Mouse (Mus musculus) embryonic facial prominence, embryonic 14.5 days (tissue): ENCODE measurements around the gene Gsc2. TPM values are rescaled to one million over a fixed set of nuclear protein-coding genes. Genes with fewer than 3 reads are reported as not detected.
A peak's percentile ranks its signal among the peaks of the same experiment; 100 is the strongest.

ENCODE experiments used
- ATAC-seq: fragments of 200-750 bp; cut with Nextera tagmentation; 2 replicates; pipeline ENCODE4 v1.8.0; 2017; ENCODE audit warnings: low read depth, moderate number of reproducible peaks, moderate TSS enrichment
- DNase-seq: peaks from one replicate; pipeline ENCODE4 v3.0.0-alpha.2; 2015; ENCODE audit warnings: low spot score
- H3K27ac ChIP-seq: fragments of 300-500 bp; sonication (generic); replicated peaks from 2 replicates; pipeline ENCODE4 v1.5.1; 2014; ENCODE audit warnings: low read depth, mild to moderate bottlenecking, low read length, moderate library complexity
- H3K27me3 ChIP-seq: fragments of 300-500 bp; sonication (generic); replicated peaks from 2 replicates; pipeline ENCODE4 v1.6.1; 2014; ENCODE audit warnings: low read length; ENCODE audit not compliant: control insufficient read depth, insufficient read depth
- H3K36me3 ChIP-seq: fragments of 300-500 bp; sonication (generic); 2 replicates; pipeline ENCODE4 v1.6.1; 2014; ENCODE audit warnings: low read length, mixed read lengths; ENCODE audit not compliant: control insufficient read depth, insufficient read depth
- H3K4me1 ChIP-seq: fragments of 300-500 bp; sonication (generic); 2 replicates; pipeline ENCODE4 v1.6.1; 2014; ENCODE audit warnings: antibody characterized with exemption, low read length; ENCODE audit not compliant: control insufficient read depth, insufficient read depth
- H3K4me2 ChIP-seq: fragments of 300-500 bp; sonication (generic); 2 replicates; pipeline ENCODE4 v1.6.1; 2014; ENCODE audit warnings: low read depth, mild to moderate bottlenecking, low read length, moderate library complexity, mixed read lengths
- H3K4me3 ChIP-seq: fragments of 300-500 bp; sonication (generic); 2 replicates; pipeline ENCODE4 v1.5.1; 2014; ENCODE audit warnings: low read depth, mild to moderate bottlenecking, low read length
- H3K9ac ChIP-seq: fragments of 300-500 bp; sonication (generic); 2 replicates; pipeline ENCODE4 v1.6.1; 2014; ENCODE audit warnings: low read depth, mild to moderate bottlenecking, low read length, moderate library complexity, mixed read lengths
- H3K9me3 ChIP-seq: fragments of 300-500 bp; sonication (generic); 2 replicates; pipeline ENCODE4 v1.6.1; 2016; ENCODE audit warnings: low read length; ENCODE audit not compliant: control insufficient read depth
- WGBS: fragments of 180-500 bp; shearing (Covaris S2); extraction: QIAGEN DNeasy Blood & Tissue Kit; methylation state at CpG from one replicate; pipeline ENCODE4 v1.1.7; 2014; 5-methylcytosine and 5-hydroxymethylcytosine counted together
- polyA plus RNA-seq: library from polyadenylated mRNA; unstranded; fragments of >200 nt; fragmentation: Nextera tagmentation; extraction: Ambion mirVana; gene quantifications from 2 replicates; pipeline ENCODE4 v1.2.1, GENCODE M21; 2014

Gene Gsc2
- polyA plus RNA-seq, 1 experiment from 2014 or later = not detected

- Histone ChIP-seq H3K9me3 (no peaks in the 10 kb centered on the region), H3K9ac (no peak overlapping the region)
- 56% methylated on average over 9 of the region's 9 CpGs for WGBS
Measured at GRCm38 (mm10) chr16:17939255-17939751, 24.4 kb upstream of the Gsc2 start.

GRCm38 (mm10) chr16:17938821-17939220 is 24.0 kb upstream of the Gsc2 start:
- 10% methylated on average over 7 of the region's 7 CpGs for WGBS
- H3K27me3 ChIP-seq = no peaks in the 10 kb centered on the region
- no peak overlapping the region for H3K4me2 ChIP-seq
- DNase-seq = peak; percentile 56
- H3K36me3 ChIP-seq = no peaks in the 10 kb centered on the region
- no peak overlapping the region for H3K27ac ChIP-seq
- H3K9me3 ChIP-seq = no peaks in the 10 kb centered on the region
- H3K9ac ChIP-seq = no peak overlapping the region
- no peaks in the 10 kb centered on the region for H3K4me1 ChIP-seq
- no peak overlapping the region for H3K4me3 ChIP-seq
- peak; percentile 90 for ATAC-seq

More at GRCm38 (mm10) chr16:17939255-17939751, 24.4 kb upstream of the Gsc2 start:
- no peak for DNase-seq
- H3K27me3 ChIP-seq = no peaks in the 10 kb centered on the region
- ATAC-seq = peak; percentile 22; the same call in 1 of the 2 replicates
- no peak overlapping the region for H3K4me3 ChIP-seq
- no peaks in the 10 kb centered on the region for H3K36me3 ChIP-seq
- no peak overlapping the region for H3K27ac ChIP-seq
- H3K4me1 ChIP-seq = no peaks in the 10 kb centered on the region
- no peak overlapping the region for H3K4me2 ChIP-seq

- H3K4me1 ChIP-seq = no peaks in the 10 kb centered on the region
- H3K9ac ChIP-seq = no peak overlapping the region
- no peaks in the 10 kb centered on the region for H3K36me3 ChIP-seq
- no peaks in the 10 kb centered on the region for H3K9me3 ChIP-seq
- no peak overlapping the region for H3K4me3 ChIP-seq
- DNase-seq (no peak), ATAC-seq (no peak)
- no peaks in the 10 kb centered on the region for H3K27me3 ChIP-seq
- 90% methylated on average over 7 of the region's 7 CpGs for WGBS
- H3K4me2 ChIP-seq = no peak overlapping the region
- no peak overlapping the region for H3K27ac ChIP-seq
Measured at GRCm38 (mm10) chr16:17938187-17938586, 23.3 kb upstream of the Gsc2 start.

GRCm38 (mm10) chr16:17936776-17937175 is 21.9 kb upstream of the Gsc2 start:
- Histone ChIP-seq H3K4me3 (no peak overlapping the region), H3K36me3 (no peaks in the 10 kb centered on the region), H3K27ac (no peak overlapping the region), H3K27me3 (no peaks in the 10 kb centered on the region), H3K4me1 (no peaks in the 10 kb centered on the region), H3K9ac (no peak overlapping the region), H3K4me2 (no peak overlapping the region), H3K9me3 (no peaks in the 10 kb centered on the region)
- ATAC-seq (no peak), DNase-seq (no peak)
- 76% methylated on average over 10 of the region's 10 CpGs for WGBS

- no peaks in the 10 kb centered on the region for H3K36me3 ChIP-seq
- WGBS = 57% methylated on average over 3 of the region's 3 CpGs
- no peaks in the 10 kb centered on the region for H3K9me3 ChIP-seq
- no peak overlapping the region for H3K4me2 ChIP-seq
- no peaks in the 10 kb centered on the region for H3K27me3 ChIP-seq
- H3K4me1 ChIP-seq = no peaks in the 10 kb centered on the region
- H3K4me3 ChIP-seq = no peak overlapping the region
- no peak for ATAC-seq
- no peak overlapping the region for H3K9ac ChIP-seq
- H3K27ac ChIP-seq = no peak overlapping the region
- DNase-seq = no peak
Measured at GRCm38 (mm10) chr16:17934445-17934910, 19.6 kb upstream of the Gsc2 start.

- Histone ChIP-seq H3K27me3 (no peaks in the 10 kb centered on the region), H3K9ac (no peak overlapping the region), H3K27ac (no peak overlapping the region), H3K4me2 (no peak overlapping the region), H3K36me3 (no peaks in the 10 kb centered on the region), H3K4me3 (no peak overlapping the region), H3K4me1 (no peaks in the 10 kb centered on the region), H3K9me3 (no peaks in the 10 kb centered on the region)
- ATAC-seq = no peak
- WGBS = 68% methylated on average over 9 of the region's 9 CpGs
- DNase-seq = no peak
Measured at GRCm38 (mm10) chr16:17933594-17934444, 19.0 kb upstream of the Gsc2 start.

GRCm38 (mm10) chr16:17931906-17932460 is 17.1 kb upstream of the Gsc2 start:
- H3K9me3 ChIP-seq = no peaks in the 10 kb centered on the region
- 77% methylated on average over 5 of the region's 5 CpGs for WGBS

GRCm38 (mm10) chr16:17929631-17930030 is 14.8 kb upstream of the Gsc2 start:
- 75% methylated on average over 2 of the region's 2 CpGs for WGBS
- Histone ChIP-seq H3K4me1 (peaks cover 8% of the 10 kb centered on the region), H3K4me3 (no peak overlapping the region), H3K9me3 (no peaks in the 10 kb centered on the region), H3K36me3 (0 out of 2 replicates have a peak, but pooled peaks cover 12% of the 10 kb centered on the region), H3K27me3 (no peaks in the 10 kb centered on the region), H3K27ac (no peak overlapping the region), H3K4me2 (no peak overlapping the region), H3K9ac (no peak overlapping the region)
- ATAC-seq (no peak), DNase-seq (no peak)

More at GRCm38 (mm10) chr16:17931906-17932460, 17.1 kb upstream of the Gsc2 start:
- Histone ChIP-seq H3K9ac (no peak overlapping the region), H3K27me3 (no peaks in the 10 kb centered on the region), H3K4me3 (no peak overlapping the region), H3K36me3 (no peaks in the 10 kb centered on the region), H3K4me2 (no peak overlapping the region), H3K4me1 (peaks cover 3% of the 10 kb centered on the region), H3K27ac (no peak overlapping the region)
- DNase-seq (no peak), ATAC-seq (no peak)
